Mouse (Mus musculus): ENCODE measurements around the gene Srgap3.

DNA sequence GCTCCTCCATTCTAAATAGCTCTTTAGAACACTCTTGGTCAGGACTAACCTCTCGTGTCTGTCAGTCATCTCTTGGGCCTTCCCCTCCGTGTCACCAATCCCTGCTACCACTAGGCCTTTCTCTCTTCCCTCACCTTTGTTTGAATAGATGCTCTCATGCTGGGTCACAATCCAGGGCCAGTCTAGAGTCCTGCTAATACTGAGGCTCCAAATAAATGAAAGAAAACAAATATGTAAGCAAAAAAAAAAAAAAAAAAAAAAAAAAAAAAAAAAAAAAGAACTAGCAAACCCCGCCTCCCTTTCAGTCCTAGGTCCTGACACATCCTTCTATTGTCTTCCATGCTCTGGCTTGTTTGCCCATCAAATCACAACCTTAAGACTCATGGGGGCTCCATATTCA, 145.1 kb downstream of the Srgap3 start:
- TF ChIP-seq CTCF (IDR thresholded peaks at IDR 0.05; ENCODE audit: low read depth): no peak
- no peak for TF ChIP-seq EP300 (IDR thresholded peaks at IDR 0.05; ENCODE audit: low read depth)
